Mouse (Mus musculus) ES-Bruce4 (cell line): ENCODE results near the gene Ube2v1.

Experiments used
- CTCF ChIP-seq: IDR thresholded peaks from one replicate; pipeline ENCODE4 v1.8.1; 2011; ENCODE audit warnings: low read depth, low read length
- POLR2A ChIP-seq: IDR thresholded peaks from one replicate; pipeline ENCODE4 v1.8.1; 2011; ENCODE audit warnings: low read length; ENCODE audit not compliant: insufficient read depth

GRCm38 (mm10) chr2:167583161-167583952 is 48.5 kb downstream of the Ube2v1 start:
- TF ChIP-seq CTCF = no peak
- no peak for TF ChIP-seq POLR2A
